Mouse (Mus musculus) layer of hippocampus, adult 18-20 months (tissue): ENCODE results near the gene Dgat2. TPM values are rescaled to one million over a fixed set of nuclear protein-coding genes. Genes with fewer than 3 reads are reported as not detected.
A peak's percentile ranks its signal among the peaks of the same experiment; 100 is the strongest.

Source experiments
- DNase-seq, 2 experiments: peaks; one replicate each; pipeline ENCODE4 v3.0.0; 2022; ENCODE audit warnings: low spot score in 2 of 2
- total RNA-seq, 2 experiments: library from RNA; stranded (reverse); gene quantifications; 2 replicates each; pipeline ENCODE4 v1.2.3; 2021

The Dgat2 gene
- total RNA-seq, 2 experiments from 2014 or later = 90.3 to 97.5 TPM

GRCm38 (mm10) chr7:99194511-99194910 is 12.0 kb upstream of the Dgat2 start:
- DNase-seq = no peak

- no peak for DNase-seq
Measured at GRCm38 (mm10) chr7:99193926-99194325, 11.4 kb upstream of the Dgat2 start.

- no peak for DNase-seq
Measured at GRCm38 (mm10) chr7:99191411-99191810, 8.9 kb upstream of the Dgat2 start.

GRCm38 (mm10) chr7:99189885-99190284 is 7.4 kb upstream of the Dgat2 start:
- no peak for DNase-seq

GRCm38 (mm10) chr7:99188630-99189029 is 6.1 kb upstream of the Dgat2 start:
- no peak for DNase-seq

- no peak for DNase-seq
Measured at GRCm38 (mm10) chr7:99187451-99187850, 4.9 kb upstream of the Dgat2 start.

- DNase-seq = no peak
Measured at GRCm38 (mm10) chr7:99185405-99185804, 2.9 kb upstream of the Dgat2 start.

GRCm38 (mm10) chr7:99183751-99184150 is 1.2 kb upstream of the Dgat2 start:
- DNase-seq = no peak

GRCm38 (mm10) chr7:99181619-99182431 is 694 bp downstream of the Dgat2 start:
- DNase-seq = peak in 1 of 2 experiments; percentile 60

- no peak for DNase-seq
Measured at GRCm38 (mm10) chr7:99180162-99180561, 2.4 kb downstream of the Dgat2 start.

- no peak for DNase-seq
Measured at GRCm38 (mm10) chr7:99179271-99179670, 3.2 kb downstream of the Dgat2 start.

GRCm38 (mm10) chr7:99177386-99177785 is 5.1 kb downstream of the Dgat2 start:
- DNase-seq = no peak

GRCm38 (mm10) chr7:99175666-99176065 is 6.9 kb downstream of the Dgat2 start:
- no peak for DNase-seq

- no peak for DNase-seq
Measured at GRCm38 (mm10) chr7:99175118-99175517, 7.4 kb downstream of the Dgat2 start.

- DNase-seq = no peak
Measured at GRCm38 (mm10) chr7:99174006-99174405, 8.5 kb downstream of the Dgat2 start.

GRCm38 (mm10) chr7:99172898-99173297 is 9.6 kb downstream of the Dgat2 start:
- DNase-seq = no peak

GRCm38 (mm10) chr7:99171730-99172463 is 10.6 kb downstream of the Dgat2 start:
- no peak for DNase-seq

GRCm38 (mm10) chr7:99170519-99170918 is 12.0 kb downstream of the Dgat2 start:
- no peak for DNase-seq

GRCm38 (mm10) chr7:99169717-99170403 is 12.7 kb downstream of the Dgat2 start:
- DNase-seq = no peak

GRCm38 (mm10) chr7:99168756-99169155 is 13.8 kb downstream of the Dgat2 start:
- no peak for DNase-seq

- DNase-seq = no peak
Measured at GRCm38 (mm10) chr7:99167939-99168338, 14.6 kb downstream of the Dgat2 start.

GRCm38 (mm10) chr7:99166159-99166558 is 16.4 kb downstream of the Dgat2 start:
- no peak for DNase-seq
